Mouse (Mus musculus): Measurements from ENCODE around the gene Kiss1.
"Not testable (repeated sequence)": the region's sequence is repeated elsewhere in the genome, so short reads cannot be mapped to it uniquely, and the experiment has no call there.

Gene Kiss1

GRCm38 (mm10) chr1:133316577-133316976 is 5.1 kb upstream of the Kiss1 start:
- no peak for DNase-seq (ENCODE audit: extremely low spot score, low read depth, low spot score)

- no peak for DNase-seq (ENCODE audit: extremely low spot score, low read depth, low spot score)
Measured at GRCm38 (mm10) chr1:133317149-133317548, 4.5 kb upstream of the Kiss1 start.

- no peak for DNase-seq (ENCODE audit: extremely low spot score, low read depth, low spot score)
Measured at GRCm38 (mm10) chr1:133323333-133323732, 1.7 kb downstream of the Kiss1 start.

- no peak for DNase-seq (ENCODE audit: extremely low spot score, low read depth, low spot score)
Measured at GRCm38 (mm10) chr1:133325951-133326350, 4.3 kb downstream of the Kiss1 start.

- no peak for DNase-seq (ENCODE audit: extremely low spot score, low read depth, low spot score)
Measured at GRCm38 (mm10) chr1:133327094-133327493, 5.4 kb downstream of the Kiss1 start.

GRCm38 (mm10) chr1:133328299-133328795 is 6.7 kb downstream of the Kiss1 start:
- DNase-seq (ENCODE audit: extremely low spot score, low read depth, low spot score), result no peak

GRCm38 (mm10) chr1:133328896-133329637 is 7.4 kb downstream of the Kiss1 start:
- DNase-seq (ENCODE audit: extremely low spot score, low read depth, low spot score), result no peak

- no peak for DNase-seq (ENCODE audit: extremely low spot score, low read depth, low spot score)
Measured at GRCm38 (mm10) chr1:133329638-133329964, 7.9 kb downstream of the Kiss1 start.

- DNase-seq (ENCODE audit: extremely low spot score, low read depth, low spot score), result no peak
Measured at GRCm38 (mm10) chr1:133331142-133331541, 9.5 kb downstream of the Kiss1 start.

GRCm38 (mm10) chr1:133332656-133333430 is 11.2 kb downstream of the Kiss1 start:
- DNase-seq (ENCODE audit: extremely low spot score, low read depth, low spot score), result no peak

GRCm38 (mm10) chr1:133333937-133334336 is 12.3 kb downstream of the Kiss1 start:
- no peak for DNase-seq (ENCODE audit: extremely low spot score, low read depth, low spot score)

- DNase-seq (ENCODE audit: extremely low spot score, low read depth, low spot score), result not testable (repeated sequence)
Measured at GRCm38 (mm10) chr1:133340403-133340802, 18.7 kb downstream of the Kiss1 start.

- no peak for DNase-seq (ENCODE audit: extremely low spot score, low read depth, low spot score)
Measured at GRCm38 (mm10) chr1:133344357-133344756, 22.7 kb downstream of the Kiss1 start.

GRCm38 (mm10) chr1:133346531-133346930 is 24.9 kb downstream of the Kiss1 start:
- no peak for DNase-seq (ENCODE audit: extremely low spot score, low read depth, low spot score)

GRCm38 (mm10) chr1:133347226-133347625 is 25.6 kb downstream of the Kiss1 start:
- DNase-seq (ENCODE audit: extremely low spot score, low read depth, low spot score), result no peak

- no peak for DNase-seq (ENCODE audit: extremely low spot score, low read depth, low spot score)
Measured at GRCm38 (mm10) chr1:133347693-133348520, 26.2 kb downstream of the Kiss1 start.

GRCm38 (mm10) chr1:133350210-133350609 is 28.5 kb downstream of the Kiss1 start, which contains the start of gene Ren1:
Gene Ren1 (plus strand): TSS chr1:133350510.
- no peak for DNase-seq (ENCODE audit: extremely low spot score, low read depth, low spot score)

GRCm38 (mm10) chr1:133351762-133352161 is 30.1 kb downstream of the Kiss1 start:
- DNase-seq (ENCODE audit: extremely low spot score, low read depth, low spot score), result no peak

- peak; percentile 44 for DNase-seq (ENCODE audit: extremely low spot score, low read depth, low spot score)
Measured at GRCm38 (mm10) chr1:133353371-133353809, 31.7 kb downstream of the Kiss1 start.

- DNase-seq (ENCODE audit: extremely low spot score, low read depth, low spot score), result no peak
Measured at GRCm38 (mm10) chr1:133355469-133355868, 33.8 kb downstream of the Kiss1 start.

GRCm38 (mm10) chr1:133355912-133356311 is 34.2 kb downstream of the Kiss1 start:
- DNase-seq (ENCODE audit: extremely low spot score, low read depth, low spot score), result no peak
